Mouse (Mus musculus) heart, adult 8-10 months (tissue): ENCODE measurements at regions not wholly inside any gene's neighbourhood (a gene's known extent, or its start where the extent isn't known, plus 50 kb on each side); places are given as distances from the start of the nearest gene placed in this dataset.

ENCODE experiments used
- DNase-seq: peaks from one replicate; pipeline ENCODE4 v3.0.0; 2022; ENCODE audit warnings: low spot score

GRCm38 (mm10) chr1:111699030-111699732, 165.5 kb downstream of the Dsel start:
- DNase-seq = no peak

- DNase-seq = no peak
Observed at GRCm38 (mm10) chr1:111660950-111661349, 203.8 kb downstream of the Dsel start.

GRCm38 (mm10) chr1:111660099-111660670, 204.5 kb downstream of the Dsel start:
- DNase-seq = peak; percentile 2

- no peak for DNase-seq
Observed at GRCm38 (mm10) chr1:111633860-111634460, 230.8 kb downstream of the Dsel start.
